Mouse (Mus musculus) heart, postnatal 0 days (tissue): ENCODE data around the gene Zfpm1. TPM values are rescaled to one million over a fixed set of nuclear protein-coding genes. Genes with fewer than 3 reads are reported as not detected.

Experiments
- ATAC-seq: fragments of 200-750 bp; cut with Nextera tagmentation; 2 replicates; pipeline ENCODE4 v1.8.0; 2017; ENCODE audit warnings: low read depth, moderate number of reproducible peaks, moderate library complexity; ENCODE audit not compliant: insufficient read depth
- DNase-seq: peaks from one replicate; pipeline ENCODE4 v3.0.0-alpha.2; 2016; ENCODE audit warnings: low spot score
- H3K27ac ChIP-seq: fragments of 300-500 bp; sonication (generic); 2 replicates; pipeline ENCODE4 v1.5.1; 2014; ENCODE audit warnings: low read depth, mild to moderate bottlenecking
- H3K27me3 ChIP-seq: fragments of 300-500 bp; sonication (generic); 2 replicates; pipeline ENCODE4 v1.6.1; 2014; ENCODE audit warnings: low read length, mixed read lengths; ENCODE audit not compliant: control insufficient read depth, insufficient read depth
- H3K36me3 ChIP-seq: fragments of 300-500 bp; sonication (generic); replicated peaks from 2 replicates; pipeline ENCODE4 v1.6.1; 2014; ENCODE audit warnings: low read length, mixed read lengths; ENCODE audit not compliant: control insufficient read depth, insufficient read depth
- H3K4me1 ChIP-seq: fragments of 300-500 bp; sonication (generic); 2 replicates; pipeline ENCODE4 v1.6.1; 2014; ENCODE audit warnings: antibody characterized with exemption; ENCODE audit not compliant: control insufficient read depth, insufficient read depth
- H3K4me2 ChIP-seq: fragments of 300-500 bp; sonication (generic); 2 replicates; pipeline ENCODE4 v1.6.1; 2014; ENCODE audit warnings: low read depth, mild to moderate bottlenecking, low read length, moderate library complexity
- H3K4me3 ChIP-seq: fragments of 300-500 bp; sonication (generic); 2 replicates; pipeline ENCODE4 v1.5.1; 2014; ENCODE audit warnings: low read depth, low read length
- H3K9ac ChIP-seq: fragments of 300-500 bp; sonication (generic); replicated peaks from 2 replicates; pipeline ENCODE4 v1.6.1; 2014; ENCODE audit warnings: low read depth, low read length, mixed read lengths
- H3K9me3 ChIP-seq: fragments of 300-500 bp; sonication (generic); replicated peaks from 2 replicates; pipeline ENCODE4 v1.6.1; 2016; ENCODE audit warnings: low read length; ENCODE audit not compliant: control insufficient read depth
- CTCF ChIP-seq: IDR thresholded peaks from 2 replicates; pipeline ENCODE4 v1.5.1; 2016; ENCODE audit warnings: antibody characterized with exemption, control low read depth, low read depth
- EP300 ChIP-seq: IDR thresholded peaks from 2 replicates; pipeline ENCODE4 v1.6.1; 2016; ENCODE audit warnings: antibody characterized with exemption, low read depth
- whole genome bisulfite sequencing: fragments of 180-500 bp; shearing (Covaris S2); extraction: QIAGEN DNeasy Blood & Tissue Kit; methylation state at CpG from one replicate; pipeline ENCODE4 v1.1.7; 2014; 5-methylcytosine and 5-hydroxymethylcytosine counted together
- polyA plus RNA-seq: library from polyadenylated mRNA; unstranded; fragments of >200 nt; fragmentation: Nextera tagmentation; extraction: Ambion mirVana; gene quantifications from 2 replicates; pipeline ENCODE4 v1.2.1, GENCODE M21; 2015
- total RNA-seq: library from RNA; depleted of rRNA; stranded (reverse); fragments of >200 nt; gene quantifications from 2 replicates; pipeline ENCODE4 v1.2.3, GENCODE M21; 2014; ENCODE audit warnings: low replicate concordance

Gene Zfpm1
- total and polyA plus RNA-seq, 2 experiments from 2014 or later: 2.3 to 28.4 TPM

- Histone ChIP-seq H3K4me1 (peaks cover 23% of the 10 kb centered on the region), H3K4me3 (peak overlapping the region; percentile 68), H3K27ac (peak overlapping the region; percentile 88), H3K9me3 (no peaks in the 10 kb centered on the region), H3K9ac (peak overlapping the region; percentile 83), H3K36me3 (no peaks in the 10 kb centered on the region), H3K4me2 (peak overlapping the region; percentile 83), H3K27me3 (no peaks in the 10 kb centered on the region)
- DNase-seq (peak; percentile 99), ATAC-seq (peak; percentile 90)
- WGBS: under 1% methylated on average over 39 of the region's 47 CpGs
- TF ChIP-seq CTCF (no peak), EP300 (no peak)
Measured at GRCm38 (mm10) chr8:122281317-122282034, 465 bp upstream of the Zfpm1 start.

GRCm38 (mm10) chr8:122282501-122283355 is 787 bp downstream of the Zfpm1 start:
- DNase-seq (no peak), ATAC-seq (no peak)
- Histone ChIP-seq H3K9ac (peak overlapping the region; percentile 83), H3K36me3 (no peaks in the 10 kb centered on the region), H3K9me3 (no peaks in the 10 kb centered on the region), H3K4me3 (peak overlapping the region; percentile 68), H3K27me3 (no peaks in the 10 kb centered on the region), H3K27ac (peak overlapping the region; percentile 67), H3K4me1 (peaks cover 28% of the 10 kb centered on the region), H3K4me2 (peak overlapping the region; percentile 83)
- under 1% methylated on average over 52 of the region's 70 CpGs for WGBS
- TF ChIP-seq CTCF (no peak), EP300 (no peak)

- H3K4me1 ChIP-seq: peaks cover 28% of the 10 kb centered on the region
- peak overlapping the region; percentile 67 for H3K27ac ChIP-seq
- H3K9me3 ChIP-seq: no peaks in the 10 kb centered on the region
- no peaks in the 10 kb centered on the region for H3K36me3 ChIP-seq
- no peaks in the 10 kb centered on the region for H3K27me3 ChIP-seq
- peak overlapping the region; percentile 83 for H3K4me2 ChIP-seq
- TF ChIP-seq CTCF (0 out of 2 replicates have a peak, but pooled peaks have one; percentile 21), EP300 (peak; percentile 49; the same call in 1 of the 2 replicates)
- ATAC-seq (no peak), DNase-seq (peak; percentile 68)
- whole genome bisulfite sequencing: 1% methylated on average over 37 of the region's 37 CpGs
- H3K9ac ChIP-seq: peak overlapping the region; percentile 83
- peak overlapping the region; percentile 68 for H3K4me3 ChIP-seq
Measured at GRCm38 (mm10) chr8:122283356-122284202, 1.6 kb downstream of the Zfpm1 start.

GRCm38 (mm10) chr8:122284203-122284658 is 2.3 kb downstream of the Zfpm1 start:
- Histone ChIP-seq H3K9me3 (no peaks in the 10 kb centered on the region), H3K4me2 (peak overlapping the region; percentile 83), H3K27ac (peak overlapping the region; percentile 67), H3K4me1 (peaks cover 28% of the 10 kb centered on the region), H3K9ac (peak overlapping the region; percentile 83; the same call in 1 of the 2 replicates), H3K36me3 (no peaks in the 10 kb centered on the region), H3K4me3 (peak overlapping the region; percentile 68), H3K27me3 (no peaks in the 10 kb centered on the region)
- WGBS: 13% methylated on average over 27 of the region's 33 CpGs
- no peak for TF ChIP-seq CTCF
- no peak for TF ChIP-seq EP300
- no peak for DNase-seq
- no peak for ATAC-seq
